Mouse (Mus musculus) lung, embryonic 15.5 days (tissue): Measurements from ENCODE around the gene Coro1b. TPM values are rescaled to one million over a fixed set of nuclear protein-coding genes. Genes with fewer than 3 reads are reported as not detected.

Experiments used
- ATAC-seq: fragments of 200-750 bp; cut with Nextera tagmentation; 2 replicates; pipeline ENCODE4 v1.8.0; 2017; ENCODE audit warnings: moderate number of reproducible peaks, borderline replicate concordance; ENCODE audit not compliant: low FRiP score, low TSS enrichment; ENCODE audit errors: extremely low read depth
- H3K27ac ChIP-seq: fragments of 300-500 bp; sonication (generic); 2 replicates; pipeline ENCODE4 v1.5.1; 2015; ENCODE audit warnings: moderate library complexity, mild to moderate bottlenecking, inconsistent platforms
- H3K27me3 ChIP-seq: fragments of 300-500 bp; sonication (generic); 2 replicates; pipeline ENCODE4 v1.6.1; 2015; ENCODE audit warnings: inconsistent platforms
- H3K36me3 ChIP-seq: fragments of 300-500 bp; sonication (generic); 2 replicates; pipeline ENCODE4 v1.6.1; 2015; ENCODE audit warnings: inconsistent platforms
- H3K4me1 ChIP-seq: fragments of 300-500 bp; sonication (generic); 2 replicates; pipeline ENCODE4 v1.6.1; 2015; ENCODE audit warnings: inconsistent platforms
- H3K4me2 ChIP-seq: fragments of 300-500 bp; sonication (generic); 2 replicates; pipeline ENCODE4 v1.6.1; 2015; ENCODE audit warnings: inconsistent platforms, mild to moderate bottlenecking, moderate library complexity
- H3K4me3 ChIP-seq: fragments of 300-500 bp; sonication (generic); 2 replicates; pipeline ENCODE4 v1.5.1; 2015; ENCODE audit warnings: mild to moderate bottlenecking, inconsistent platforms
- H3K9ac ChIP-seq: fragments of 300-500 bp; sonication (generic); 2 replicates; pipeline ENCODE4 v1.6.1; 2015; ENCODE audit warnings: inconsistent platforms
- H3K9me3 ChIP-seq: fragments of 300-500 bp; sonication (generic); 2 replicates; pipeline ENCODE4 v1.6.1; 2016; ENCODE audit warnings: inconsistent platforms
- WGBS: fragments of 180-500 bp; shearing (Covaris S2); methylation state at CpG from one replicate; pipeline ENCODE4 v1.1.7; 2015; 5-methylcytosine and 5-hydroxymethylcytosine counted together
- polyA plus RNA-seq: library from polyadenylated mRNA; unstranded; fragments of >200 nt; fragmentation: Nextera tagmentation; extraction: Ambion mirVana; gene quantifications from 2 replicates; pipeline ENCODE4 v1.2.1, GENCODE M21; 2015

The Coro1b gene
- polyA plus RNA-seq, 1 experiment from 2014 or later = 168 TPM

DNA sequence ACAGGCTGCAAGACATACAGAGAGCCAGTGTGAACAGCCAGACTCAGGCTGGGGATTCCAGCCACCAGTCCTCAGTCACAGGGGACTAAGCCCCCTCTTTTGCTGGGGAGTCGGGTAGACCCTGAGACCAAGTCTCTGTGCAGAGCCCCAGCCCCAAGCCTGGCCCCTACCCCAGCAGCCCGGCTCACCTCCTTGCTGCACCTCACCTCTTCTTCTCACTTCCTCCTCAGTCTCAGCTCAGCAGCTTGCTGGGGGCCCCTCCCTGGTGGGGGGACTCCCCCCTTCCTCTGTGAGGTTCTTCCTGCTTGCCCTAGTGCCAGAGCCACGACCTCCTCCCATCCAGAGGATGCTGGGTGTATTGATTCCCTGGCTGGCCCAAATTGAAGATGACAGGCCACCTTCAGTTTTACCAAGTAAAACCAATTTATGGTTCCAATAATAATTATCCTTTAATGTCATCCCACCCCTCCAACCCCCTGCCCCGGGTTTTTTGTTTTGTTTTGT lies 42.5 kb downstream of the Coro1b start, which contains the start of gene Tbc1d10c:
Gene Tbc1d10c, minus strand, starts transcription at position 454 of the 504 bp plus-strand sequence.
- H3K9ac ChIP-seq = peak within 1 kb of the TSS; percentile 99
- no peaks in the 10 kb centered on the region for H3K27me3 ChIP-seq
- peak within 1 kb of the TSS; percentile 78 for H3K4me2 ChIP-seq
- H3K9me3 ChIP-seq = no peaks in the 10 kb centered on the region
- ATAC-seq = no peak
- peak within 1 kb of the TSS; percentile 90 for H3K4me3 ChIP-seq
- H3K36me3 ChIP-seq = peaks cover 29% of the 10 kb centered on the region
- H3K27ac ChIP-seq = peak within 1 kb of the TSS; percentile 95
- WGBS = 41% methylated on average over 4 of the region's 4 CpGs
- H3K4me1 ChIP-seq = peaks cover 22% of the 10 kb centered on the region

DNA sequence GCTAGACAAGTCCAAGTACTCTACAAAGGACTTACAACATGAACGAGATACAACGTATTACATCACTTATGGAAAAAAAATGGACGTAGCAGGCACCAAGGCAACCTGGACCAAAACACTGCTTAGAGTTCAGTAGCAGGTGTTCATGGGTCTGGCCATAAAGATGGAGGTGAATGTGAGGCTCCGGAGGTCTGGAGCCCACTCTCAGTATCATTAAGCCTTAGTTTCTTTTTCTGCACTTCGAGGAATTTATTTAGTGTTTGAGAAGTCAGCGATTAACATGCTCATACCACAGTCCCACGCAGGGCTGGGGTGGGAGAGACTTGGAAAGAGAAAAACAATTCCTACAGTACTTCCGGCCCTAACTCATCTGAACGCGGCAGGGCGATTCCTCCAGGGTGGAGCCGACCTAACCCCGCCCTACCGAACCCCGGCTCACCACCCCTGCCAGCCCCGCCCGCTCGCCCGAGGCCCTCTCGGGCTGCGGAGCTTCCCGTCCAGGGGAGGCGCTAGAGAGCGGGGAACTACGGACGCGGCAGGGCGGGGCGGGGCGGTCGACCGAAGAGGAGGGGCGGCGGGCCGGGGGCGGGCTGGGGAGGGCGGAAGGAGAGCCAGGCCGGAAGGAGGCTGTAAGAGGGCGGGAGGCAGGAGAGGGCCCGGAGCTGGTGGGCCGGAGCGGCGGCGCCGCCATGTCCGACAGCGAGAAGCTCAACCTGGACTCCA lies 43.3 kb downstream of the Coro1b start, which contains the start of gene Ppp1ca:
Gene Ppp1ca, plus strand, starts transcription at position 538 of the 723 bp plus-strand sequence.
- Histone ChIP-seq H3K36me3 (peaks cover 37% of the 10 kb centered on the region), H3K27ac (peak within 1 kb of the TSS; percentile 95), H3K9me3 (no peaks in the 10 kb centered on the region), H3K9ac (peak within 1 kb of the TSS; percentile 99), H3K4me2 (peak within 1 kb of the TSS; percentile 78), H3K4me1 (peaks cover 30% of the 10 kb centered on the region), H3K4me3 (peak within 1 kb of the TSS; percentile 90), H3K27me3 (no peaks in the 10 kb centered on the region)
- WGBS = 4% methylated on average over 44 of the region's 47 CpGs
- peak; percentile 94 for ATAC-seq

DNA sequence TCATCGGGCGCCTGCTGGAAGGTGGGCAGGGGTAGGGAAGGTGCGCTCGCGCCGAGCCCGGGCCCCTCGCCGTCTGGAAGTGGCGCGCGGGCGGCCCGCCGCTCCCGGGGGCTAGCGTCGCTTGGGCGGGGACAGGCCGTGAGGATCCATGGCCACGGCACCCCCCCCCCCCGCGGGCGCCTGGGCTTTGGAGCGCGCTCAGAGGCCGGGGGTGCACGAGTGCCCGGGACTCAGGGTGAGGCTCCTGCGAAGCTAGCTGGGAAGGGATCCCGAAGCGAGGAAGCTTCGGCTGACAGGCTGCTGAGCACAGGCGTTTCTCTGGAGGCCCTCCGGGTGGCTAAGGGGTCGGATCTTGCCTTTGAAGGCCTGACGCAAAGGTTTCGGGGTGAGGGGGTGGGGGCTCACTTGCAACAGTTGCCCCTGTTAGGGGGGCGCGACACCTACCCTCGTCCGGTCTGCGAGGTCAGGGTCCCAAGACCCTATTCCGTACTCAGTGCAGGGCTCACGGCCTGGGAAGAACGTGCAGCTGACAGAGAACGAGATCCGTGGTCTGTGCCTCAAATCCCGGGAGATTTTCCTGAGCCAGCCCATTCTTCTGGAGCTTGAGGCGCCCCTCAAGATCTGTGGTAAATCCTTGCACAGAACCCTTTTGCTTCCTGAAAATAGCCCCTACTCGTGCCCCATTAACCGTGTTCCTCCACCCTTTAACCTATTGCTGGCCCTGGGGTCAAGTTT lies 44.0 kb downstream of the Coro1b start:
- Histone ChIP-seq H3K27me3 (no peaks in the 10 kb centered on the region), H3K4me3 (peak overlapping the region; percentile 90), H3K27ac (peak overlapping the region; percentile 95), H3K9me3 (no peaks in the 10 kb centered on the region), H3K4me1 (peaks cover 31% of the 10 kb centered on the region), H3K9ac (peak overlapping the region; percentile 99), H3K4me2 (peak overlapping the region; percentile 78), H3K36me3 (peaks cover 44% of the 10 kb centered on the region)
- ATAC-seq = peak; percentile 48
- WGBS = under 1% methylated on average over 52 of the region's 52 CpGs

DNA sequence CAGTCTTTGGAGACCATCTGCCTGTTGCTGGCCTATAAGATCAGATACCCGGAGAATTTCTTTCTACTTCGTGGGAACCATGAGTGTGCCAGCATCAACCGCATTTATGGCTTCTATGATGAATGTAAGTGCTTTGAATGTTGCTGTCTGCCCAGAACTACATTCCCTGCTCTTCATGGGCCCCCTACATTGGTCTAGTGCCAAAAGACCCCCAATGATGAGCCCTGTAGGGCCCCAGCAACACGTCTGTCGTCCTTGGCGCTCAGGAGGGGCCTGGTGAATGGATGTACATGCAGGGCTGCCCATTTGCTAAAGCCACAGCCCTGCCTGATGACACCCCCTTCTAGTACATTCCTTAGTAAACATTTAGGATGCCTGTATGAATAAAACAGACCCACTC lies 44.7 kb downstream of the Coro1b start:
- H3K27me3 ChIP-seq = no peaks in the 10 kb centered on the region
- 43% methylated on average over 6 of the region's 6 CpGs for WGBS
- peak overlapping the region; percentile 90 for H3K4me3 ChIP-seq
- peaks cover 45% of the 10 kb centered on the region for H3K36me3 ChIP-seq
- H3K4me2 ChIP-seq = peak overlapping the region; percentile 78
- peak overlapping the region; percentile 99 for H3K9ac ChIP-seq
- no peak for ATAC-seq
- no peak overlapping the region for H3K27ac ChIP-seq
- peaks cover 31% of the 10 kb centered on the region for H3K4me1 ChIP-seq
- no peaks in the 10 kb centered on the region for H3K9me3 ChIP-seq

DNA sequence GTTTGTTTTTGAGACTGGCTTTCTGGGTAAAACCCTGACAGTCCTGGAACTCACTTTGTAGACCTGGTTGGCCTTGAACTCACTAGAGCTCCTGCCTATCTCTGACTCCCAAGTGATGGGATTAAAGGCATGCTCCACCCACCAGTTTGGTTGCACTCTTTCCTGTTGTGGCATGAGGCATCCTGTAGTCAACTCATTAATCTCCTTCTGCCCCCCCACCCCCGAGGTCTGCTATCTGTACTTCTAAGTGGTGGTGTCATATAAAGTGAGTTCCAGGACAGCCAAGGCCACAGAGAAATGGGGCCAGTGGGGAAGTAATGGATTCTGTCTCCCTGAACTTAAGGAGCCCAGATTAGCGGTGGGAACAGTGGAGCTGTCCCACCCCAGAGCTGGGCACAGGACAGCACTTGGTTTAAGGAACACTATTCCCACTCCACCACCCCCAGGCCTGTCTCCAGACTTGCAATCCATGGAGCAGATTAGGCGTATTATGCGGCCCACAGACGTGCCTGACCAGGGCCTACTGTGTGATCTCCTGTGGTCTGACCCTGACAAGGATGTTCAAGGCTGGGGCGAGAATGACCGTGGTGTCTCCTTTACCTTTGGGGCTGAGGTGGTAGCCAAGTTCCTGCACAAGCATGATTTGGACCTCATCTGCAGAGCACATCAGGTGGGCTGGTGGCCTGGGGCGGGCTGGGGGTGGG lies 45.8 kb downstream of the Coro1b start:
- no peak for ATAC-seq
- Histone ChIP-seq H3K36me3 (peaks cover 46% of the 10 kb centered on the region), H3K9ac (peak overlapping the region; percentile 11; the same call in 1 of the 2 replicates), H3K27me3 (no peaks in the 10 kb centered on the region), H3K4me2 (peak overlapping the region; percentile 78; the same call in 1 of the 2 replicates), H3K4me1 (peaks cover 31% of the 10 kb centered on the region), H3K27ac (no peak overlapping the region), H3K4me3 (0 out of 2 replicates have a peak overlapping the region, but pooled peaks have one; percentile 90), H3K9me3 (no peaks in the 10 kb centered on the region)
- 79% methylated on average over 8 of the region's 8 CpGs for WGBS

DNA sequence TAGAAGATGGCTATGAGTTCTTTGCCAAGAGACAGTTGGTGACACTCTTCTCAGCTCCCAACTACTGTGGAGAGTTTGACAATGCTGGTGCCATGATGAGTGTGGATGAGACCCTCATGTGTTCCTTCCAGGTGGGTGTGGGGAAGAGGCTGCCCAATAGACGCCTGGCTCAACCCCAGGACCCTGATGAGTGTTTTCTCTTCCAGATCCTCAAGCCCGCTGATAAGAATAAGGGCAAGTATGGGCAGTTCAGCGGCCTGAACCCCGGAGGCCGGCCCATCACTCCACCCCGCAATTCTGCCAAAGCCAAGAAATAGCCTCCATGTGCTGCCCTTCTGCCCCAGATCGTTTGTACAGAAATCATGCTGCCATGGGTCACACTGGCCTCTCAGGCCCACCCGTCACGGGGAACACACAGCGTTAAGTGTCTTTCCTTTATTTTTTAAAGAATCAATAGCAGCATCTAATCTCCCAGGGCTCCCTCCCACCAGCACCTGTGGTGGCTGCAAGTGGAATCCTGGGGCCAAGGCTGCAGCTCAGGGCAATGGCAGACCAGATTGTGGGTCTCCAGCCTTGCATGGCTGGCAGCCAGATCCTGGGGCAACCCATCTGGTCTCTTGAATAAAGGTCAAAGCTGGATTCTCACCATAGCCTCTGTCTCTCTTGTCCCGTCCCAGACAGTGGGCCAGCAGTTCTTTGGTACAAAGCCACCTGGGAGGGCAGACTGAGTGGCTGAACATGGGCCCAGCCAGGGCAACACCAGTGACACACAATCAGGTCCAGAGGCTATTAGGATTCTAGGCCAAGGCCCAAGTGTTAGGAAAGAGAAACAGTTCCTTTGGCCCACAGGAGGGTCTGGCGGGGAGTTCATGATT lies 46.6 kb downstream of the Coro1b start:
- H3K27me3 ChIP-seq = no peaks in the 10 kb centered on the region
- H3K4me2 ChIP-seq = no peak overlapping the region
- H3K27ac ChIP-seq = no peak overlapping the region
- H3K4me3 ChIP-seq = no peak overlapping the region
- H3K9me3 ChIP-seq = no peaks in the 10 kb centered on the region
- H3K9ac ChIP-seq = no peak overlapping the region
- peaks cover 32% of the 10 kb centered on the region for H3K4me1 ChIP-seq
- WGBS = 79% methylated on average over 12 of the region's 12 CpGs
- ATAC-seq = no peak
- peaks cover 53% of the 10 kb centered on the region for H3K36me3 ChIP-seq

DNA sequence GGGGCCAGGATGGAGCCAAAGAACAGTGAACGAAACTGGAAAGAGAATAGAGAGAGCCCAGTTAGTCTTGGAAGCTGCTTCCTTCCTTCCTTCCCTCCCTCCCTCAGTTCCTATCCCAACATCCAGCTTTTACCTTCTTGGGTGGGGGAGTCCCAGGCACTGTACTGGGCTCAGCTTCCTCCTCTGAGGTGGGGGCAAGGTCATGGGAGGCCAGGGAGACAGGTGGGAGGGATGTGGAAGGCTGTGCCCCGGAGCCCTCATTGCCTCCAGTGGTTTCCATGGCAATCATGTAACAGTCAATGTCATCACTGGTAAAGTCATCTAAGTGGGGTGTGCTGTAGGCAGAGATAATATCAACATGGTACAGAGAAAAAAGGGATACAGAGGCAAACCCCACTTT lies 47.6 kb downstream of the Coro1b start:
- Histone ChIP-seq H3K27me3 (no peaks in the 10 kb centered on the region), H3K4me2 (no peak overlapping the region), H3K36me3 (peaks cover 55% of the 10 kb centered on the region), H3K27ac (no peak overlapping the region), H3K9ac (no peak overlapping the region), H3K4me1 (peaks cover 42% of the 10 kb centered on the region), H3K4me3 (no peak overlapping the region), H3K9me3 (no peaks in the 10 kb centered on the region)
- 42% methylated on average over 2 of the region's 2 CpGs for WGBS
- ATAC-seq = no peak

DNA sequence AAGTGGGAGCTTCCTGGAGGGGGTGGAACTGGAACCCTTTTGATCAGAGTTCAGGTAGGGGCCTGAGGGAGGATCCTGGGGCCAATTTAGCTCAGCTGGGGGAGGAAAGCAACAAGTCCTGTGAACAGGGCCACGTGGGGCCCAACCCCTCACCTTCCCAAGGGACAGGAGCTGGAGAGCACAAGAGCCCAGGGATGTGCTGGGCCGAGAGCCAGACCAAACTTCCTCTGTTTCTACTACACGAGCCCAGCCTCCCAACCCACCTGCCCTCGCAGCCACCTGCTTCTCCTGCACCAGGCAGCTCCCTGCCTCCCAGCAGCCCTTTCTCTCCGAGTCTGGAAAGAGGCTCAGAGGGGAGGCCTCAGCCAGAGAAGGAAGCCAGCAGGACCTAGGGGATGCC lies 48.1 kb downstream of the Coro1b start:
- Histone ChIP-seq H3K27me3 (no peaks in the 10 kb centered on the region), H3K9ac (no peak overlapping the region), H3K4me2 (no peak overlapping the region), H3K4me3 (no peak overlapping the region), H3K36me3 (peaks cover 55% of the 10 kb centered on the region), H3K4me1 (peaks cover 38% of the 10 kb centered on the region), H3K27ac (no peak overlapping the region), H3K9me3 (no peaks in the 10 kb centered on the region)
- ATAC-seq = no peak
- 25% methylated on average over 5 of the region's 5 CpGs for WGBS

DNA sequence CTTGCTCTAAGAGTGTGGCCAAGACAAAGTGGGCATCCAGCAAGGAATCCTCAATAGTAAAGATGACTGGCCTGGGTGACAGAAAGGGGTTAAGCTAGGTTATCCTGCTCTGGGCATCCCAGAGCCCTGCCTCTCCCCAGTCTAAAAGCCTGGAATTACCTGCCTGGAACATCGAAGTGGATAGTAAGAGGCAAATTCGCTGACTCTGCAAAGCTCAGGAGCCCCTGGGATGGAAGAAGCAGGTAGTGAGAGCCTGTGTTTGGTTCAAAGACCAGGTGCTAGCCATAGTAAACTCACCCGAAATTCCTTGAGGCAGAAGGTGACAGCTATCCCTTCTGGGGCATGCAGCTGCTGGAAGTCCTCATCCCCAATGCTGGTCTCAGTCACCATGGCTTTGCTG lies 48.8 kb downstream of the Coro1b start:
- no peak for ATAC-seq
- 52% methylated on average over 3 of the region's 3 CpGs for WGBS
- H3K4me3 ChIP-seq = no peak overlapping the region
- peaks cover 41% of the 10 kb centered on the region for H3K4me1 ChIP-seq
- no peak overlapping the region for H3K27ac ChIP-seq
- H3K4me2 ChIP-seq = no peak overlapping the region
- no peaks in the 10 kb centered on the region for H3K9me3 ChIP-seq
- no peak overlapping the region for H3K9ac ChIP-seq
- peaks cover 55% of the 10 kb centered on the region for H3K36me3 ChIP-seq
- no peaks in the 10 kb centered on the region for H3K27me3 ChIP-seq

DNA sequence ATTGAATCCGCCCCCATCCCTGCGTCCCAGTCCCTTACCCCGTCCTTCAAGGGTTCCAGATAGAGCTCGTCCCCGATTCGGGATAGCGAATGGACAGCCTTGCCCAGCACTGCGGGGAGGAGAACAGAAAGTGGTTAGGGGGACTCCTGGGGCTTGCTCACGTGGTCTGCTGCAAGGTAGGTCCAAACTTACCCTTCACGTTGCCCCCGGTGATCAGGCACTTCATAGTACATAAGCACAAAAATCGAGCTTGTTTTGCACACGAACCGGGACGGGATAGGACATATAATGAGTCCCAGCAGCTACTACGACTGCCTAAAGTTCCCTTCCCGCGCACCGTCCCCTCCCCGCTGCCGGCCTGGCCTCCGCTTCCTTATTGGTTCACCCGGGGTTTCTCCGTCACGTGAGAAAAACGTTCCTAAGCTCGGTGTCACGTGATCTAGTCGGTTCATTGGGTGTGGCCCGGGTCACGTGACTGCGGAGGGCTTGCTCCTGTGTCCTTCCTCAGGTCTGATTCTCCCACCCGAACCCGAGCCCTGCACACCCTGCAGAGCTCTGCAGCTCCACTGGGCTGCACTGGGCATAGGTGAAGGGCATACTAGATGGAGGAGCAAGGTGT lies 53.0 kb downstream of the Coro1b start, which contains the start of gene Rad9a:
Gene Rad9a, minus strand, starts transcription at position 372 of the 619 bp plus-strand sequence.
- H3K27me3 ChIP-seq = peaks cover 4% of the 10 kb centered on the region; the same call in 1 of the 2 replicates
- ATAC-seq = peak; percentile 88
- peak within 1 kb of the TSS; percentile 75 for H3K9ac ChIP-seq
- peaks cover 21% of the 10 kb centered on the region for H3K36me3 ChIP-seq
- WGBS = under 1% methylated on average over 34 of the region's 34 CpGs
- H3K9me3 ChIP-seq = no peaks in the 10 kb centered on the region
- H3K4me3 ChIP-seq = peak within 1 kb of the TSS; percentile 64
- peak within 1 kb of the TSS; percentile 82 for H3K4me2 ChIP-seq
- H3K27ac ChIP-seq = peak within 1 kb of the TSS; percentile 61
- H3K4me1 ChIP-seq = peaks cover 21% of the 10 kb centered on the region
